Mouse (Mus musculus) heart, embryonic 11.5 days (tissue): ENCODE results near the gene Pde10a. TPM values are rescaled to one million over a fixed set of nuclear protein-coding genes. Genes with fewer than 3 reads are reported as not detected.

Experiments used
- ATAC-seq: fragments of 200-750 bp; cut with Nextera tagmentation; replicated peaks from 2 replicates; pipeline ENCODE4 v1.8.0; 2017; ENCODE audit warnings: moderate library complexity; ENCODE audit not compliant: insufficient number of reproducible peaks, low FRiP score, low TSS enrichment
- H3K27ac ChIP-seq: fragments of 300-500 bp; sonication (generic); 2 replicates; pipeline ENCODE4 v1.5.1; 2014; ENCODE audit warnings: mild to moderate bottlenecking, low read depth, low read length
- H3K27me3 ChIP-seq: fragments of 300-500 bp; sonication (generic); 2 replicates; pipeline ENCODE4 v1.6.1; 2014; ENCODE audit warnings: mild to moderate bottlenecking, low read length, mixed read lengths; ENCODE audit not compliant: control insufficient read depth, insufficient read depth
- H3K36me3 ChIP-seq: fragments of 300-500 bp; sonication (generic); 2 replicates; pipeline ENCODE4 v1.6.1; 2014; ENCODE audit warnings: mild to moderate bottlenecking, low read length, moderate library complexity, mixed read lengths; ENCODE audit not compliant: control insufficient read depth, insufficient read depth
- H3K4me1 ChIP-seq: fragments of 300-500 bp; sonication (generic); 2 replicates; pipeline ENCODE4 v1.6.1; 2014; ENCODE audit warnings: low read length; ENCODE audit not compliant: control insufficient read depth, insufficient read depth
- H3K4me2 ChIP-seq: fragments of 300-500 bp; sonication (generic); 2 replicates; pipeline ENCODE4 v1.6.1; 2014; ENCODE audit warnings: mild to moderate bottlenecking, moderate library complexity
- H3K4me3 ChIP-seq: fragments of 300-500 bp; sonication (generic); 2 replicates; pipeline ENCODE4 v1.5.1; 2014; ENCODE audit warnings: low read depth, low read length
- H3K9ac ChIP-seq: fragments of 300-500 bp; sonication (generic); 2 replicates; pipeline ENCODE4 v1.6.1; 2014; ENCODE audit warnings: mild to moderate bottlenecking, low read depth, low read length, moderate library complexity
- H3K9me3 ChIP-seq: fragments of 300-500 bp; sonication (generic); replicated peaks from 2 replicates; pipeline ENCODE4 v1.6.1; 2016; ENCODE audit warnings: low read length; ENCODE audit not compliant: control insufficient read depth
- WGBS: fragments of 180-500 bp; shearing (Covaris S2); extraction: QIAGEN DNeasy Blood & Tissue Kit; methylation state at CpG from one replicate; pipeline ENCODE4 v1.1.7; 2014; ENCODE audit not compliant: insufficient replicate concordance; 5-methylcytosine and 5-hydroxymethylcytosine counted together
- polyA plus RNA-seq: library from polyadenylated mRNA; unstranded; fragments of >200 nt; fragmentation: Nextera tagmentation; extraction: Ambion mirVana; gene quantifications from 2 replicates; pipeline ENCODE4 v1.2.1, GENCODE M21; 2014

Gene Pde10a
- polyA plus RNA-seq, 1 experiment from 2014 or later = 4.1 TPM

- H3K27ac ChIP-seq = no peak overlapping the region
- no peak overlapping the region for H3K9ac ChIP-seq
- no peak overlapping the region for H3K4me2 ChIP-seq
- no peaks in the 10 kb centered on the region for H3K9me3 ChIP-seq
- H3K36me3 ChIP-seq = no peaks in the 10 kb centered on the region
- 0 out of 2 replicates have a peak, but pooled peaks cover 3% of the 10 kb centered on the region for H3K4me1 ChIP-seq
- H3K27me3 ChIP-seq = peaks cover 4% of the 10 kb centered on the region; the same call in 1 of the 2 replicates
- WGBS = 87% methylated on average over 6 of the region's 6 CpGs
- no peak overlapping the region for H3K4me3 ChIP-seq
- no peak for ATAC-seq
These were observed 326.7 kb downstream of the Pde10a start for GRCm38 (mm10) chr17:8851846-8852245.

DNA sequence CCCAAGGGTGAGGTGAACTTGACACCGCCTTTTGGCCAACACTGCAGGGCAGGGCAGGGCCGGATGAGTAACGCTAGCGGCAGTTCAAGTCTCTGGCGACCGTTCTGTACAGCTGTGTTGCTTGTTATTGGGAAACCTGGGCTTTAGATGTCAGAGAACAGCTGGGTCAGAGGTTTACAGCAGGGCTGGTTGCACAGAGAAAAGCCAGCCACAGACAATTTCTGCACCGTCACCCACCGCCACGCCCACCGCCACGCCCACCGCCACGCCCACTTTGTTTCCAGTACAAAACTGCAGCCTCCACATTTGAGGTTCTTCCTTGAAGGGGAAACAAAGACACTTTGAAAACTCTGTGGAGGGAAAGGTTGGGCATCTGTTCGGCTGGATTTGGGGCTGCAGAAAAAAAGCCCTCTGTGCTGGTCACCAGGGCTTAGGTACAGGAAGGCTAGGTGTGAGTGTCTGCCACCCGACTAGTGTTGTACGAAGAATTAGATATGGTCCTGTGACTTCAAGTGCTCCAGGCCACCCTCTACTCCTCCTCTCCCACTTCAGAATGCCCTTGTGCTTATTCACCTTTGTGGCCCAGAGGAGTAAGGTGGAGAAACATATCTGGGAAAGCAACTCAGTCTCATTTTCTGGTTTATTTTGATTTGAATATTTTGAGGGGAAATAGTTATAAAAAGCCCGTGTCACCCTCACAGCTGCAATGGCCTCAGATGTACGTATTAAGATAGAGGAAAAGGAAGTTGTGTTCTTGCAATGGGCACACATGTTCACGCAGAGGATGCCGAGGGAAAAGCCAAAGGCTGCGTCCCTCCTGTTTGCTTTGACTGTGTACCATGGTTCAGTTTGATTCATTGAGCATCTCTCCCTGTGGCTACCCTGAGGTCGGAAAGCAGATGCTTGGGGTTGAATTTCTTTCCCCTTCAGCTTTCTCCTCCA is 331.5 kb downstream of the Pde10a start:
- Histone ChIP-seq H3K4me3 (0 out of 2 replicates have a peak overlapping the region, but pooled peaks have one; percentile 4), H3K4me2 (peak overlapping the region; percentile 53), H3K36me3 (no peaks in the 10 kb centered on the region), H3K4me1 (0 out of 2 replicates have a peak, but pooled peaks cover 3% of the 10 kb centered on the region), H3K9me3 (no peaks in the 10 kb centered on the region), H3K27ac (no peak overlapping the region), H3K9ac (no peak overlapping the region), H3K27me3 (no peaks in the 10 kb centered on the region)
- WGBS = 41% methylated on average over 22 of the region's 22 CpGs
- ATAC-seq = peak; percentile 42; the same call in 1 of the 2 replicates

GRCm38 (mm10) chr17:8858636-8859421 is 333.7 kb downstream of the Pde10a start:
- Histone ChIP-seq H3K4me1 (0 out of 2 replicates have a peak, but pooled peaks cover 3% of the 10 kb centered on the region), H3K27ac (no peak overlapping the region), H3K4me3 (no peak overlapping the region), H3K4me2 (no peak overlapping the region), H3K36me3 (no peaks in the 10 kb centered on the region), H3K27me3 (no peaks in the 10 kb centered on the region), H3K9me3 (no peaks in the 10 kb centered on the region), H3K9ac (no peak overlapping the region)
- no peak for ATAC-seq
- 81% methylated on average over 23 of the region's 23 CpGs for WGBS

DNA sequence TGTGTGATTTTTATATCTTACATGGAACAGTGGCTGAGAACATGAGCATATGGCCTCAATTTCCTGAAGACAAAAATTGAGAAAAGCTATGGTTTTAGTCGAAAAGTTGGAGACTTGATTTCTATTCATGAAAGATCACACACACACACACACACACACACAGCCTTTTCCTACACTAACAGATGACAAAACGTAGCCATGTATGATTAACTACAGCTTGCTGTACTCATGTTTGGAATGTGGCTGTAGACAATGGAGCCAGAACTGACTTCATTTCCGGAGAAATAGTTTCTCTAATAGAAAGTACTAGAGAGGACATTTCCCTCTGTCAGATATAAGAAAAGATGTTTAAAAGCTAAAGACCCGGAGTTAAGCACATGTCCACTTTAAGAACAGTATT is 334.3 kb downstream of the Pde10a start:
- ATAC-seq = no peak
- Histone ChIP-seq H3K27me3 (no peaks in the 10 kb centered on the region), H3K9me3 (no peaks in the 10 kb centered on the region), H3K36me3 (no peaks in the 10 kb centered on the region), H3K4me1 (0 out of 2 replicates have a peak, but pooled peaks cover 3% of the 10 kb centered on the region), H3K4me3 (no peak overlapping the region), H3K4me2 (no peak overlapping the region), H3K9ac (no peak overlapping the region), H3K27ac (no peak overlapping the region)
- 65% methylated on average over 4 of the region's 4 CpGs for WGBS

DNA sequence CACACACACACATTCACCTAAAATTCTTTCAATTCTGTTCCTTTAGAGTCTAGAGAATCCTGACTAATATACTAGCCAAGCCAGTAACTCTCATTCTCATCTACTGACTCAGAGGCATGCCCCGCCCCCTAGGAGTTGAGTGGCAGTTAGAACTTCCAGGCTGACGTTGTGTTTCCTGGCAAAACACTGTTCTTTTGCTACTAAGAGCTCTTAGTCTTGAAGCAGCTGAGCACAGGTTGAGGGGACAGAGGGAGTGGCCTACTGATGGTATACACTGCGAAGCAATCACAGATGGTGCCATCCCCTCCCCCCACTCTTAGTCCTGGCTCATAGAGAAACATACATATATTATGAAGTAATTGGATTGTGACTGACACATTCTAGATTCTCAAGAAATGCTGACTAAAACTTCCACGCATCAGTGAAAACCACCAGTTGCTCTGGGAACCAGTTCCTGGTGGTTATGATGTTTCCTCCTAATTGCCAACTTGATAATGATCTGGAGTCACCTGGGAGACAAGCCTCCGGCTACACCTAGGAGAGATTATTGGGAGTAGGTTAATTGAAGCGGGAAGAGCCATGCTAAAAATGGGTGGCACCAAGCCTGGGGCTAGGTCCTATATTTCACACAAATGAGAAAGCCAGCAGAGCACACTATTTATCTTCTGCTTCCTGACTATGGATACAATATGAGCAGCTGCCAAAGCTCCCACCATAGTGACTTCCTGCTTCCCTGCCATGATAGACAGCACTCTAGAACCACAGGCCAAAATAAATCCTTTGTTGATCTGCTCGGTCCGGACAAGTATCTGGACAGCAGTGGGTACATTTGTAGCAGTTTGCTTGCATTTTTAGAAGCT is 339.7 kb downstream of the Pde10a start:
- whole genome bisulfite sequencing = 72% methylated on average over 8 of the region's 8 CpGs

DNA sequence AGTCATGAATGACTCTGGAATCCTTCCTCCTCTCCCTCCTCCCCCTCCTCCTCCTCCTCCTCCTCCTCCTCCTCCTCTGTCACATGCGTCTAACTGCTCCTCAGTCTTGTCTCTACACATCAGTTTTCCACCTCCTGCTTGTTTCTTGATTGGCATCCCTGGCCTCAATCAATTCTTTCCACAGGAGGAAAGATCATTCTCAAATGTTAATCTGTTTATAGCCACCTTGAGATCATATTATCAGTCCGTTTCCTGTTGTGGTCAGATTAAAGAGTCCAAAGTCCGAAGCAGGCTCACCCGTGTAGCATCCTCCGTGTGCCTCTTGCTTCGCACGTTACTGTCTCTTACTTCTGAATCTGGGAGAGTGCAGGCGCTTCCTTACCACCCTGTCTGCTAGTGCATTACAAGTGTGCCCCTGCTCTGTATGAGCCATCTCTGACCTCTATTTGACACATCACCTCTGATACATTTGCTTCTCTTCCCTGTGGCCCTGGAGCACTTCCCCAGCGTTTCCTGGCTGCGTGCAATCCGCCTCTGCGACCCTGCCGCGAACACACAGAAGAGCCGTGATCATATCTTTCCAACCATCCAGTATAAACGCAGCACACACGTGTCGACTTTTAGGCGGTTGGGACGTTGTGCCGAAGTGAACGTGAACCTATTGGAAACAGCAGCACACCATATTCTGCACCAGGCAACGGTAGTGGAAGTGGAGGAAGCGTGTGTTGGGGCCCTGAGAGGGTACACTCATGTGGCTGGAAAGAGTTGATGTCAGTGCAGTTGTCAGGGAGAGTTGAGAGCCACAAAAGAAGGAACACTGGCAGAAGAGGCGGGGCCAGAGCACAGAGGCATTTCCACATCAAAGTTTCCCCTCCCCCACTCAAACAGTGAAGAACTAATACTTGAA is 342.4 kb downstream of the Pde10a start:
- Histone ChIP-seq H3K4me1 (peaks cover 11% of the 10 kb centered on the region), H3K9me3 (no peaks in the 10 kb centered on the region), H3K4me3 (no peak overlapping the region), H3K4me2 (no peak overlapping the region), H3K9ac (no peak overlapping the region), H3K36me3 (no peaks in the 10 kb centered on the region), H3K27me3 (no peaks in the 10 kb centered on the region), H3K27ac (no peak overlapping the region)
- 69% methylated on average over 24 of the region's 25 CpGs for WGBS
- ATAC-seq = no peak

More for the DNA sequence above, 339.7 kb downstream of the Pde10a start:
- Histone ChIP-seq H3K27ac (no peak overlapping the region), H3K36me3 (no peaks in the 10 kb centered on the region), H3K27me3 (no peaks in the 10 kb centered on the region), H3K4me2 (no peak overlapping the region), H3K9ac (no peak overlapping the region), H3K4me1 (peaks cover 5% of the 10 kb centered on the region; the same call in 1 of the 2 replicates), H3K4me3 (no peak overlapping the region), H3K9me3 (no peaks in the 10 kb centered on the region)
- no peak for ATAC-seq

DNA sequence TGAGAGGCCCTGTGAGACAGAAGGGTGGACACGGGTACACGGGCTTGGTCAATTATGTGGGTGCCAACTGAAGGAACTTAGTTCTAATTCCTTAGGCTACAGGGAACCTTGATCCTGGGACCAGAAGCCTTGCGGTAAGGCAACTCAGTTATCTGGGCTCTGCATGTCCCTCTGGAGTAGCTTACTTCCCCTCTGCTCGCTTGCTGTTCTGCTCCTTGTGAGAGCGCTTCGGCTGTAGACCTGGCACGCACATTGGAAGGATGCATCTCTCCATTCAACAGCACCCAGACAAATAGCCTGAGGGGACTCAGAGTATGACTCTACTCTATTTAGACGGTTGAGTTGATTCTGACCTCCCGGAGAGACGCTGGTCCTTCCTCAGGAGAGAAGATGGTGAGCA is 344.1 kb downstream of the Pde10a start:
- ATAC-seq = no peak
- Histone ChIP-seq H3K9me3 (no peaks in the 10 kb centered on the region), H3K4me2 (no peak overlapping the region), H3K36me3 (no peaks in the 10 kb centered on the region), H3K27me3 (no peaks in the 10 kb centered on the region), H3K9ac (no peak overlapping the region), H3K4me1 (peaks cover 11% of the 10 kb centered on the region), H3K4me3 (no peak overlapping the region), H3K27ac (no peak overlapping the region)
- 86% methylated on average over 10 of the region's 10 CpGs for WGBS
